Mouse (Mus musculus): Measurements from ENCODE around the gene Tssk2.

DNA sequence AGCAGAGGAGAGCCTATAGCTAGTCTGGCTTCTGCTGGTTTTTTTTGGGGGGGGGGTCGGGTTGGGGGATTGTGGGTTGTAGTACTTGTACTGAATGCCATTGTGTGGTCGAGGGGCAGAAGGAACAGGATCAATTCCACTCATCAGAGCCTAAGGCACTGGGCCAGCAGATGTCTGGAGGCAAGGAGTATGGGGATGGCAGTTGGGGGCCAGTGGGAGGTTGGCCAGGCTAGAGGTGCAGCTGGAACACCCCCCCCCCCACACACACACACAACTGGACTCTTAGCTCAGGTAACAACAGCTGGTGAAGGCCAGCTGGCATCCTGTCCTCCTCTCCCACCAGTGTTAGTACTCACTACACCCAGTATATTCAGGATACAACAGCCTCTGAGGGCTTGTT lies 30.8 kb downstream of the Tssk2 start:
- TF ChIP-seq POLR2A (IDR thresholded peaks at IDR 0.05; ENCODE audit: borderline replicate concordance, extremely low read depth, insufficient read depth, insufficient read length, poor library complexity, severe bottlenecking) (no peak), CTCF (IDR thresholded peaks at IDR 0.05; ENCODE audit: borderline replicate concordance, extremely low read depth, insufficient read depth, insufficient read length) (no peak)
